Mouse (Mus musculus) embryo, embryonic 11.5 days (tissue): Measurements from ENCODE around the gene Selenof.

Experiments
- DNase-seq: peaks from one replicate; pipeline ENCODE4 v3.0.0-alpha.2; 2012; ENCODE audit warnings: low read depth, low spot score

The Selenof gene

GRCm38 (mm10) chr3:144570047-144570815 is at the start of gene Selenof, which contains the start of gene Hs2st1:
Gene Selenof, plus strand, starts transcription at chr3:144570304.
Gene Hs2st1, minus strand, starts transcription at chr3:144570181.
- peak; percentile 99 for DNase-seq

GRCm38 (mm10) chr3:144527918-144528317 is 42.2 kb upstream of the Selenof start:
- DNase-seq: no peak

GRCm38 (mm10) chr3:144531023-144531422 is 39.1 kb upstream of the Selenof start:
- DNase-seq: no peak

- DNase-seq: no peak
These were observed 35.0 kb upstream of the Selenof start for GRCm38 (mm10) chr3:144535056-144535455.

- DNase-seq: no peak
These were observed 32.8 kb upstream of the Selenof start for GRCm38 (mm10) chr3:144537078-144537855.

GRCm38 (mm10) chr3:144539051-144539450 is 31.1 kb upstream of the Selenof start:
- no peak for DNase-seq

- DNase-seq: no peak
These were observed 29.3 kb upstream of the Selenof start for GRCm38 (mm10) chr3:144540805-144541204.

- no peak for DNase-seq
These were observed 28.1 kb upstream of the Selenof start for GRCm38 (mm10) chr3:144541906-144542438.

- no peak for DNase-seq
These were observed 25.0 kb upstream of the Selenof start for GRCm38 (mm10) chr3:144545152-144545551.

GRCm38 (mm10) chr3:144545832-144546231 is 24.3 kb upstream of the Selenof start:
- no peak for DNase-seq

GRCm38 (mm10) chr3:144546490-144546889 is 23.6 kb upstream of the Selenof start:
- no peak for DNase-seq

GRCm38 (mm10) chr3:144548186-144548845 is 21.8 kb upstream of the Selenof start:
- no peak for DNase-seq

GRCm38 (mm10) chr3:144550036-144550435 is 20.1 kb upstream of the Selenof start:
- no peak for DNase-seq

GRCm38 (mm10) chr3:144550659-144551058 is 19.4 kb upstream of the Selenof start:
- DNase-seq: no peak

GRCm38 (mm10) chr3:144551416-144551815 is 18.7 kb upstream of the Selenof start:
- no peak for DNase-seq

- no peak for DNase-seq
These were observed 16.2 kb upstream of the Selenof start for GRCm38 (mm10) chr3:144553942-144554341.

GRCm38 (mm10) chr3:144554503-144554902 is 15.6 kb upstream of the Selenof start:
- no peak for DNase-seq

GRCm38 (mm10) chr3:144555144-144555543 is 15.0 kb upstream of the Selenof start:
- DNase-seq: no peak

- DNase-seq: no peak
These were observed 13.3 kb upstream of the Selenof start for GRCm38 (mm10) chr3:144556625-144557324.

GRCm38 (mm10) chr3:144558274-144558673 is 11.8 kb upstream of the Selenof start:
- DNase-seq: no peak

GRCm38 (mm10) chr3:144561511-144562250 is 8.4 kb upstream of the Selenof start:
- no peak for DNase-seq
